Mouse (Mus musculus) heart, adult 2 months (tissue): Measurements from ENCODE around the gene Cgnl1.

Experiments
- CTCF ChIP-seq: fragments of 200-600 bp; IDR thresholded peaks from 2 replicates; pipeline ENCODE4 v1.8.1; 2022; ENCODE audit warnings: antibody characterized with exemption, mild to moderate bottlenecking, moderate library complexity
- EP300 ChIP-seq: fragments of 200-500 bp; IDR thresholded peaks from 2 replicates; pipeline ENCODE4 v1.6.1; 2011; ENCODE audit warnings: low read depth, low read length, control low read depth; ENCODE audit not compliant: insufficient read depth
- POLR2A ChIP-seq: fragments of 200-500 bp; IDR thresholded peaks from 2 replicates; pipeline ENCODE4 v1.6.1; 2011; ENCODE audit warnings: mild to moderate bottlenecking, low read depth, low read length, control low read depth; ENCODE audit not compliant: insufficient read depth

- peak; percentile 36; the same call in 1 of the 2 replicates for TF ChIP-seq POLR2A
- TF ChIP-seq CTCF, result 0 out of 2 replicates have a peak, but pooled peaks have one; percentile 8
- TF ChIP-seq EP300, result peak; percentile 68; the same call in 1 of the 2 replicates
Measured at GRCm38 (mm10) chr9:71596888-71597287, 174.5 kb downstream of the Cgnl1 start.
